Comparison of ENCODE assay signal across 8 mouse cellular contexts in the genomic region with DNA sequence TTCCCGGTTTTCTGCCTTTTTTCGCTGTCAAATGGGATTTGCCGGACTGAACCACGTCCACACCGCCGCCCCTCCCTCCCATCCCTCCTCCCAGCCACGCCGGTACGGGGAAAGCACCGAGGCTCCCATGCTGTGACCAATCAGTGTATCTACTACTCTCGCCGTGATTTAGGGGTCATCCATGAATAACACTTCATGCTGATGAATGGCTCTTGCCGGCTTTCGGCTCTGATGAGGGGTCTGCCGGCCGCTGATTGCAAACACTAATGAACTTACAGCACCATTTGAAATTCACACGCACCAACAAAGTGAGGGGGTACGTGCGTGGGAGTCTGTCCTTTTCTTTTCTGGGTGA. TPM values are rescaled to one million over a fixed set of nuclear protein-coding genes. Genes with fewer than 3 reads are reported as not detected.
DNase-seq lines count a peak whose midpoint lies in the region; ATAC-seq and TF ChIP-seq lines count a peak whose summit lies in the region.

Tenm3 (minus strand) TSS at position 21 of the 355 bp plus-strand sequence.

- no peaks in the 10 kb centered on the region for H3K36me3 ChIP-seq in megakaryocyte, embryonic 14.5 days (replicated peaks; ENCODE audit: low read length)
- no peaks in the 10 kb centered on the region for H3K36me3 ChIP-seq in midbrain, postnatal 0 days (ENCODE audit: insufficient read depth, low read length)

- under 1% methylated on average over 19 of the region's 19 CpGs for WGBS in cerebellum, adult 2 months
- under 1% methylated on average over 19 of the region's 19 CpGs for WGBS in midbrain, postnatal 0 days

- H3K4me1 ChIP-seq in cerebellum, adult 2 months (ENCODE audit: control insufficient read depth, insufficient read depth, low read length) = no peaks in the 10 kb centered on the region
- peaks cover 20% of the 10 kb centered on the region for H3K4me1 ChIP-seq in megakaryocyte, embryonic 14.5 days
- H3K4me1 ChIP-seq in midbrain, postnatal 0 days (ENCODE audit: insufficient read depth, low read length) = peaks cover 9% of the 10 kb centered on the region; the same call in 1 of the 2 replicates

- H3K4me2 ChIP-seq in midbrain, postnatal 0 days (ENCODE audit: low read depth, low read length, poor library complexity, severe bottlenecking) = peak within 1 kb of the TSS; percentile 96

- TF ChIP-seq POLR2A in cerebellum, adult 2 months (IDR thresholded peaks at IDR 0.05; ENCODE audit: borderline replicate concordance, insufficient read depth, low read length) = no peak

- H3K27ac ChIP-seq in cerebellum, adult 2 months (ENCODE audit: insufficient read depth, low read length) = no peak within 1 kb of the TSS
- H3K27ac ChIP-seq in midbrain, postnatal 0 days (ENCODE audit: low read depth, low read length) = peak within 1 kb of the TSS; percentile 77

- ATAC-seq in megakaryocyte, adult 5-6 weeks (ENCODE audit: poor library complexity, severe bottlenecking) = no peak
- ATAC-seq in midbrain, postnatal 0 days (ENCODE audit: low FRiP score) = peak; percentile 77

- H3K27me3 ChIP-seq in cerebellum, adult 2 months (ENCODE audit: control insufficient read depth, insufficient read depth, low read length) = no peaks in the 10 kb centered on the region; the same call in 1 of the 2 replicates
- H3K27me3 ChIP-seq in megakaryocyte, embryonic 14.5 days (replicated peaks) = peaks cover 56% of the 10 kb centered on the region
- H3K27me3 ChIP-seq in midbrain, postnatal 0 days (ENCODE audit: insufficient read depth, low read length) = 0 out of 2 replicates have a peak, but pooled peaks cover 6% of the 10 kb centered on the region

- no peaks in the 10 kb centered on the region for H3K9me3 ChIP-seq in megakaryocyte, embryonic 14.5 days
- H3K9me3 ChIP-seq in midbrain, postnatal 0 days (ENCODE audit: low read length) = no peaks in the 10 kb centered on the region

- DNase-seq in cerebellum, adult 2 months = peak; percentile 12 to 15
- no peak for DNase-seq in cerebellum, adult 8-10 months
- DNase-seq in gastrocnemius, postnatal 14 days = no peak
- no peak for DNase-seq in left cerebral cortex, adult 8-10 months (ENCODE audit: low spot score in 2 of 2)
- peak; percentile 58 for DNase-seq in midbrain, postnatal 0 days (ENCODE audit: low spot score)
- DNase-seq in spleen, postnatal 36 days (ENCODE audit: low spot score in 2 of 2) = no peak

- peak within 1 kb of the TSS; percentile 45 for H3K9ac ChIP-seq in midbrain, postnatal 0 days (replicated peaks; ENCODE audit: low read length, poor library complexity, severe bottlenecking)

- peak within 1 kb of the TSS; percentile 82 for H3K4me3 ChIP-seq in cerebellum, adult 2 months (replicated peaks; ENCODE audit: insufficient read depth, low read depth, low read length)
- peak within 1 kb of the TSS; percentile 94 for H3K4me3 ChIP-seq in megakaryocyte, embryonic 14.5 days (replicated peaks)
- H3K4me3 ChIP-seq in midbrain, postnatal 0 days (ENCODE audit: low read depth, low read length) = peak within 1 kb of the TSS; percentile 89

- no peak for TF ChIP-seq CTCF in cerebellum, adult 2 months (IDR thresholded peaks at IDR 0.05; ENCODE audit: borderline replicate concordance, insufficient read depth, low read depth, low read length)
- TF ChIP-seq CTCF in midbrain, postnatal 0 days (IDR thresholded peaks at IDR 0.05) = no peak

- intact Hi-C loops in gastrocnemius, postnatal 14 days (cut with DNase I; ENCODE audit: low total_unique reads) = no loop called here

RNA-seq across cellular contexts. Expression of gene Tenm3, which starts in this region (rescaled TPM):
- polyA plus RNA-seq in cerebellum, adult 2 months (2012; rRNA removed) = 5.7 and 6.2 TPM in 2 replicates
- polyA plus RNA-seq in megakaryocyte, embryonic 14.5 days (2012; ENCODE audit: insufficient read depth, low replicate concordance) = 0.39 and 0.48 TPM in 2 replicates
- total RNA-seq in megakaryocyte, adult 5-6 weeks (2015) = not detected in 2 replicates
- total RNA-seq in megakaryocyte, adult 5-6 weeks (2017) = not detected in 2 replicates
- total RNA-seq in gastrocnemius, postnatal 14 days (2021) = 10 to 100 TPM; 10.7 to 12.6 TPM
- total RNA-seq in left cerebral cortex, adult 8-10 months (2022) = 10 to 100 TPM; 71.0 to 86.4 (median 79.6) TPM
- total RNA-seq in midbrain, postnatal 0 days (2014; rRNA removed) = 160 and 184 TPM in 2 replicates
- polyA plus RNA-seq in midbrain, postnatal 0 days (2015; fragmentation: Nextera tagmentation; extraction: Ambion mirVana) = 22.9 and 25.0 TPM in 2 replicates

Comparison
In these comparisons a context has a peak if more than half of its experiments do, and no peak if none do; other contexts are left out.
1. RNA of gene Tenm3 (total RNA-seq): 160 to 184 TPM in midbrain, postnatal 0 days, 71.0 to 86.4 TPM in left cerebral cortex, adult 8-10 months and 10.7 to 12.6 TPM in gastrocnemius, postnatal 14 days; not detected in megakaryocyte, adult 5-6 weeks; every median in the first group is over 10 times any median in the second.
2. RNA of gene Tenm3 (total RNA-seq): 160 to 184 TPM in midbrain, postnatal 0 days and 71.0 to 86.4 TPM in left cerebral cortex, adult 8-10 months; 10.7 to 12.6 TPM in gastrocnemius, postnatal 14 days; every median in the first group is over 4 times any median in the second.
3. DNase-seq: peak in cerebellum, adult 2 months (2 of 2) and midbrain, postnatal 0 days (single experiment); none in cerebellum, adult 8-10 months (single experiment), gastrocnemius, postnatal 14 days (single experiment), left cerebral cortex, adult 8-10 months (0 of 2) and spleen, postnatal 36 days (0 of 2).
4. Peak in every context shown above with its lines, with median percentiles within 50 percentile points of each other: H3K4me3 ChIP-seq.